Mouse (Mus musculus) neutrophil, adult 59 days (primary cell): ENCODE measurements around the gene Mtrex. TPM values are rescaled to one million over a fixed set of nuclear protein-coding genes. Genes with fewer than 3 reads are reported as not detected.

ENCODE experiments used
- total RNA-seq, 2 experiments: library from RNA; stranded (reverse); gene quantifications; 1 replicate in 1 of 2; 2 replicates in 1 of 2; pipeline ENCODE4 v1.2.4; 2023

Gene Mtrex
- total RNA-seq = 10 to 100 TPM; 28.5 to 32.2 TPM

GRCm38 (mm10) chr13:112927287-112928001 lies at the start of gene Mtrex, which contains the start of gene Dhx29:
TSS of gene Mtrex (minus strand) at chr13:112927398.
TSS of gene Dhx29 (plus strand) at chr13:112927454.

Other genes starting within 250 kb of the Mtrex start
- 1 to 10 TPM in 1 of 2 experiments, under 1 TPM in 1; 0.77 to 2.1 TPM for gene Plpp1, start 126.6 kb downstream of the Mtrex start, total RNA-seq
- 10 to 100 TPM; 11.0 to 12.3 TPM for gene Dhx29, start 56 bp upstream of the Mtrex start, total RNA-seq
- gene Ccno, start 60.4 kb upstream of the Mtrex start, total RNA-seq = 10 to 100 TPM; 24.8 to 28.1 TPM
- under 1 TPM; 0.15 to 0.20 TPM for gene Mcidas, start 66.4 kb upstream of the Mtrex start, total RNA-seq
- gene Cdc20b, start 107.7 kb upstream of the Mtrex start, total RNA-seq = not detected
- under 1 TPM; 0.36 to 0.62 TPM for gene Gpx8, start 119.0 kb upstream of the Mtrex start, total RNA-seq
- gene Gzma, start 173.6 kb upstream of the Mtrex start, total RNA-seq = under 1 TPM in 1 of 2 experiments, not detected in 1; 0.42 TPM